Mouse (Mus musculus) midbrain, embryonic 11.5 days (tissue): ENCODE data around the gene 4933424G06Rik. TPM values are rescaled to one million over a fixed set of nuclear protein-coding genes. Genes with fewer than 3 reads are reported as not detected.

ENCODE experiments used
- ATAC-seq: fragments of 200-750 bp; cut with Nextera tagmentation; 2 replicates; pipeline ENCODE4 v1.8.0; 2017; ENCODE audit warnings: moderate TSS enrichment, moderate library complexity; ENCODE audit not compliant: low FRiP score
- DNase-seq: peaks from one replicate; pipeline ENCODE4 v3.0.0; 2015; ENCODE audit warnings: low spot score; ENCODE audit errors: missing footprints
- H3K27ac ChIP-seq: fragments of 300-500 bp; sonication (generic); 2 replicates; pipeline ENCODE4 v1.5.1; 2014; ENCODE audit warnings: low read depth, low read length
- H3K27me3 ChIP-seq: fragments of 300-500 bp; sonication (generic); 2 replicates; pipeline ENCODE4 v1.6.1; 2014; ENCODE audit warnings: mild to moderate bottlenecking, low read length, moderate library complexity, mixed read lengths; ENCODE audit not compliant: control insufficient read depth, insufficient read depth
- H3K36me3 ChIP-seq: fragments of 300-500 bp; sonication (generic); 2 replicates; pipeline ENCODE4 v1.6.1; 2014; ENCODE audit warnings: mild to moderate bottlenecking, low read length, moderate library complexity, mixed read lengths; ENCODE audit not compliant: control insufficient read depth, insufficient read depth
- H3K4me1 ChIP-seq: fragments of 300-500 bp; sonication (generic); 2 replicates; pipeline ENCODE4 v1.6.1; 2014; ENCODE audit warnings: low read length; ENCODE audit not compliant: control insufficient read depth, insufficient read depth
- H3K4me2 ChIP-seq: fragments of 300-500 bp; sonication (generic); 2 replicates; pipeline ENCODE4 v1.6.1; 2014; ENCODE audit warnings: mild to moderate bottlenecking, moderate library complexity
- H3K4me3 ChIP-seq: fragments of 300-500 bp; sonication (generic); 2 replicates; pipeline ENCODE4 v1.5.1; 2014; ENCODE audit warnings: low read depth, low read length
- H3K9ac ChIP-seq: fragments of 300-500 bp; sonication (generic); 2 replicates; pipeline ENCODE4 v1.6.1; 2014; ENCODE audit warnings: low read length
- H3K9me3 ChIP-seq: fragments of 300-500 bp; sonication (generic); 2 replicates; pipeline ENCODE4 v1.6.1; 2016; ENCODE audit warnings: low read length; ENCODE audit not compliant: control insufficient read depth
- WGBS: fragments of 180-500 bp; shearing (Covaris S2); extraction: QIAGEN DNeasy Blood & Tissue Kit; methylation state at CpG from one replicate; pipeline ENCODE4 v1.1.7; 2014; 5-methylcytosine and 5-hydroxymethylcytosine counted together
- polyA plus RNA-seq: library from polyadenylated mRNA; unstranded; fragments of >200 nt; fragmentation: Nextera tagmentation; extraction: Ambion mirVana; gene quantifications from 2 replicates; pipeline ENCODE4 v1.2.1, GENCODE M21; 2014

4933424G06Rik gene
- polyA plus RNA-seq, 1 experiment from 2014 or later = 0.23 TPM

GRCm38 (mm10) chr1:36780793-36781192, 70.8 kb downstream of the 4933424G06Rik start:
- Histone ChIP-seq H3K36me3 (no peaks in the 10 kb centered on the region), H3K4me1 (no peaks in the 10 kb centered on the region; the same call in 1 of the 2 replicates), H3K4me3 (no peak overlapping the region), H3K4me2 (no peak overlapping the region), H3K27ac (no peak overlapping the region), H3K9me3 (no peaks in the 10 kb centered on the region), H3K9ac (no peak overlapping the region), H3K27me3 (no peaks in the 10 kb centered on the region)
- no peak for ATAC-seq
- DNase-seq = no peak
- WGBS = 92% methylated on average over 13 of the region's 13 CpGs

GRCm38 (mm10) chr1:36782476-36782875, 72.5 kb downstream of the 4933424G06Rik start:
- Histone ChIP-seq H3K36me3 (no peaks in the 10 kb centered on the region), H3K4me1 (no peaks in the 10 kb centered on the region; the same call in 1 of the 2 replicates), H3K27ac (no peak overlapping the region), H3K9me3 (no peaks in the 10 kb centered on the region), H3K9ac (no peak overlapping the region), H3K27me3 (no peaks in the 10 kb centered on the region), H3K4me3 (no peak overlapping the region), H3K4me2 (no peak overlapping the region)
- 83% methylated on average over 11 of the region's 11 CpGs for WGBS
- DNase-seq (no peak), ATAC-seq (no peak)

- Histone ChIP-seq H3K27me3 (no peaks in the 10 kb centered on the region), H3K4me2 (peak overlapping the region; percentile 67), H3K4me3 (peak overlapping the region; percentile 31), H3K9me3 (no peaks in the 10 kb centered on the region), H3K4me1 (no peaks in the 10 kb centered on the region; the same call in 1 of the 2 replicates), H3K27ac (no peak overlapping the region), H3K36me3 (no peaks in the 10 kb centered on the region), H3K9ac (peak overlapping the region; percentile 64)
- DNase-seq (peak; percentile 97), ATAC-seq (peak; percentile 73)
- 5% methylated on average over 20 of the region's 20 CpGs for WGBS
Measured at GRCm38 (mm10) chr1:36784365-36785134, 74.6 kb downstream of the 4933424G06Rik start.

GRCm38 (mm10) chr1:36785238-36785641, 75.3 kb downstream of the 4933424G06Rik start:
- no peaks in the 10 kb centered on the region for H3K27me3 ChIP-seq
- 5% methylated on average over 16 of the region's 16 CpGs for WGBS
- DNase-seq = peak; percentile 94
- H3K4me1 ChIP-seq = no peaks in the 10 kb centered on the region; the same call in 1 of the 2 replicates
- ATAC-seq = peak; percentile 58
- H3K27ac ChIP-seq = no peak overlapping the region
- no peaks in the 10 kb centered on the region for H3K9me3 ChIP-seq
- H3K9ac ChIP-seq = peak overlapping the region; percentile 64
- H3K4me3 ChIP-seq = peak overlapping the region; percentile 31
- H3K4me2 ChIP-seq = peak overlapping the region; percentile 67
- no peaks in the 10 kb centered on the region for H3K36me3 ChIP-seq

GRCm38 (mm10) chr1:36786377-36786776, 76.4 kb downstream of the 4933424G06Rik start:
- H3K27me3 ChIP-seq = no peaks in the 10 kb centered on the region
- no peak overlapping the region for H3K9ac ChIP-seq
- no peak overlapping the region for H3K4me2 ChIP-seq
- no peaks in the 10 kb centered on the region; the same call in 1 of the 2 replicates for H3K4me1 ChIP-seq
- no peak overlapping the region for H3K4me3 ChIP-seq
- H3K9me3 ChIP-seq = no peaks in the 10 kb centered on the region
- no peak overlapping the region for H3K27ac ChIP-seq
- H3K36me3 ChIP-seq = peaks cover 4% of the 10 kb centered on the region; the same call in 1 of the 2 replicates
- DNase-seq (peak; percentile 91), ATAC-seq (no peak)
- 92% methylated on average over 7 of the region's 7 CpGs for WGBS

GRCm38 (mm10) chr1:36789416-36789815, 79.5 kb downstream of the 4933424G06Rik start:
- H3K9me3 ChIP-seq = no peaks in the 10 kb centered on the region
- H3K9ac ChIP-seq = no peak overlapping the region
- 88% methylated on average over 8 of the region's 8 CpGs for WGBS
- ATAC-seq (no peak), DNase-seq (no peak)
- no peak overlapping the region for H3K4me3 ChIP-seq
- H3K27ac ChIP-seq = no peak overlapping the region
- H3K4me2 ChIP-seq = no peak overlapping the region
- peaks cover 20% of the 10 kb centered on the region for H3K36me3 ChIP-seq
- H3K4me1 ChIP-seq = no peaks in the 10 kb centered on the region; the same call in 1 of the 2 replicates
- no peaks in the 10 kb centered on the region for H3K27me3 ChIP-seq

GRCm38 (mm10) chr1:36796711-36797110, 86.8 kb downstream of the 4933424G06Rik start:
- Histone ChIP-seq H3K4me1 (no peaks in the 10 kb centered on the region), H3K9ac (no peak overlapping the region), H3K36me3 (peaks cover 42% of the 10 kb centered on the region), H3K27ac (no peak overlapping the region), H3K27me3 (no peaks in the 10 kb centered on the region), H3K4me3 (no peak overlapping the region), H3K9me3 (no peaks in the 10 kb centered on the region), H3K4me2 (no peak overlapping the region)
- WGBS = 90% methylated on average over 7 of the region's 7 CpGs
- ATAC-seq (no peak), DNase-seq (no peak)

GRCm38 (mm10) chr1:36797481-36797880, 87.5 kb downstream of the 4933424G06Rik start:
- Histone ChIP-seq H3K4me3 (no peak overlapping the region), H3K36me3 (peaks cover 42% of the 10 kb centered on the region)
- WGBS = 91% methylated on average over 10 of the region's 10 CpGs

GRCm38 (mm10) chr1:36800379-36801011, 90.5 kb downstream of the 4933424G06Rik start:
- ATAC-seq (no peak), DNase-seq (no peak)
- Histone ChIP-seq H3K4me2 (no peak overlapping the region), H3K4me3 (no peak overlapping the region), H3K27ac (no peak overlapping the region), H3K9ac (no peak overlapping the region), H3K4me1 (no peaks in the 10 kb centered on the region), H3K36me3 (peaks cover 24% of the 10 kb centered on the region), H3K9me3 (no peaks in the 10 kb centered on the region), H3K27me3 (no peaks in the 10 kb centered on the region)
- 88% methylated on average over 3 of the region's 3 CpGs for WGBS

More at GRCm38 (mm10) chr1:36797481-36797880, 87.5 kb downstream of the 4933424G06Rik start:
- Histone ChIP-seq H3K27ac (no peak overlapping the region), H3K9ac (no peak overlapping the region), H3K9me3 (no peaks in the 10 kb centered on the region), H3K27me3 (no peaks in the 10 kb centered on the region), H3K4me1 (no peaks in the 10 kb centered on the region), H3K4me2 (no peak overlapping the region)
- DNase-seq = no peak
- ATAC-seq = no peak
